In genomic region chr2:113757525-113758310, GRCm38 (mm10) we compare ENCODE assay signal across 9 mouse cellular contexts. TPM values are rescaled to one million over a fixed set of nuclear protein-coding genes. Genes with fewer than 3 reads are reported as not detected.
DNase-seq lines count a peak whose midpoint lies in the region; ATAC-seq and TF ChIP-seq lines count a peak whose summit lies in the region.
"Had no signal": no experiment of that assay in that cellular context is flagged by ENCODE, and none has a peak within 500 bp of the region (broad histone marks: within the 10 kb centered on the region; RNA-seq: fewer than 3 reads in every experiment).

No protein-coding gene starts in this region.

- H3K36me3 ChIP-seq in heart, postnatal 0 days (replicated peaks; ENCODE audit: control insufficient read depth, insufficient read depth, low read length) = no peaks in the 10 kb centered on the region
- H3K36me3 ChIP-seq in limb, embryonic 12.5 days = no peaks in the 10 kb centered on the region

- H3K4me3 ChIP-seq in cortical plate, adult 2 months (ENCODE audit: insufficient read depth, low read length) = peak overlapping the region; percentile 40
- H3K4me3 ChIP-seq in heart, postnatal 0 days (ENCODE audit: low read depth, low read length) = peak overlapping the region; percentile 42
- peak overlapping the region; percentile 59 for H3K4me3 ChIP-seq in limb, embryonic 12.5 days (replicated peaks)
- peak overlapping the region; percentile 47 for H3K4me3 ChIP-seq in olfactory bulb, adult 2 months (ENCODE audit: insufficient read depth, low read depth, low read length)

- H3K4me1 ChIP-seq in cortical plate, adult 2 months (ENCODE audit: control insufficient read depth, insufficient read depth, low read length) = no peaks in the 10 kb centered on the region
- H3K4me1 ChIP-seq in heart, postnatal 0 days (ENCODE audit: control insufficient read depth, insufficient read depth) = peaks cover 13% of the 10 kb centered on the region; the same call in 1 of the 2 replicates
- peaks cover 21% of the 10 kb centered on the region; the same call in 1 of the 2 replicates for H3K4me1 ChIP-seq in limb, embryonic 12.5 days (replicated peaks)
- H3K4me1 ChIP-seq in olfactory bulb, adult 2 months (ENCODE audit: control insufficient read depth, insufficient read depth, low read length) = peaks cover 17% of the 10 kb centered on the region

- H3K27me3 ChIP-seq in heart, postnatal 0 days (ENCODE audit: control insufficient read depth, insufficient read depth, low read length) = peaks cover 60% of the 10 kb centered on the region
- H3K27me3 ChIP-seq in limb, embryonic 12.5 days = peaks cover 58% of the 10 kb centered on the region

- no peak overlapping the region for H3K27ac ChIP-seq in cortical plate, adult 2 months (ENCODE audit: insufficient read depth, low read length)
- no peak overlapping the region for H3K27ac ChIP-seq in heart, postnatal 0 days (ENCODE audit: low read depth)
- 0 out of 2 replicates have a peak overlapping the region, but pooled peaks have one; percentile 17 for H3K27ac ChIP-seq in limb, embryonic 12.5 days
- no peak overlapping the region for H3K27ac ChIP-seq in olfactory bulb, adult 2 months (ENCODE audit: insufficient read depth, low read depth, low read length)
- H3K27ac ChIP-seq: macrophage had no signal

- TF ChIP-seq CTCF in cortical plate, adult 2 months (IDR thresholded peaks at IDR 0.05; ENCODE audit: extremely low read depth, insufficient read depth, low read length) = no peak
- TF ChIP-seq CTCF in heart, postnatal 0 days (IDR thresholded peaks at IDR 0.05; ENCODE audit: low read depth) = no peak
- no peak for TF ChIP-seq CTCF in olfactory bulb, adult 2 months (IDR thresholded peaks at IDR 0.05; ENCODE audit: insufficient read depth, low read depth, low read length)

- WGBS in heart, postnatal 0 days = under 1% methylated on average over 47 of the region's 47 CpGs
- WGBS in limb, embryonic 12.5 days = under 1% methylated on average over 47 of the region's 47 CpGs
- under 1% methylated on average over 47 of the region's 47 CpGs for WGBS in olfactory bulb, adult 2 months

- no peak for TF ChIP-seq POLR2A in cortical plate, adult 2 months (IDR thresholded peaks at IDR 0.05; ENCODE audit: extremely low read depth, insufficient read depth, low read length)
- TF ChIP-seq POLR2A in olfactory bulb, adult 2 months (IDR thresholded peaks at IDR 0.05; ENCODE audit: insufficient read depth, low read depth, low read length) = no peak

- no peaks in the 10 kb centered on the region for H3K9me3 ChIP-seq in heart, postnatal 0 days (replicated peaks; ENCODE audit: control insufficient read depth, low read length)
- no peaks in the 10 kb centered on the region for H3K9me3 ChIP-seq in limb, embryonic 12.5 days

- peak; percentile 17; the same call in 1 of the 2 replicates for ATAC-seq in heart, postnatal 0 days (ENCODE audit: insufficient read depth, low read depth)
- ATAC-seq in limb, embryonic 12.5 days (ENCODE audit: insufficient number of reproducible peaks, insufficient read depth, low FRiP score, low TSS enrichment, low read depth) = peak; percentile 30

- no peak for TF ChIP-seq EP300 in heart, postnatal 0 days (IDR thresholded peaks at IDR 0.05; ENCODE audit: low read depth)

- H3K4me2 ChIP-seq in heart, postnatal 0 days (ENCODE audit: low read depth, low read length) = peak overlapping the region; percentile 67
- H3K4me2 ChIP-seq in limb, embryonic 12.5 days = peak overlapping the region; percentile 97

- H3K9ac ChIP-seq in heart, postnatal 0 days (replicated peaks; ENCODE audit: low read depth, low read length) = no peak overlapping the region
- peak overlapping the region; percentile 60 for H3K9ac ChIP-seq in limb, embryonic 12.5 days (replicated peaks)

- DNase-seq in layer of hippocampus, adult 11-12 months (ENCODE audit: low spot score) = peak; percentile 27
- DNase-seq in layer of hippocampus, adult 8-10 months (ENCODE audit: low spot score in 2 of 2) = no peak
- DNase-seq in heart, postnatal 0 days (ENCODE audit: low spot score) = no peak
- no peak for DNase-seq in spleen, postnatal 14 days (ENCODE audit: low spot score in 2 of 2)
- DNase-seq in T-cell, adult 2 months (ENCODE audit: low spot score) = no peak

RNA-seq across cellular contexts. Expression of gene Grem1, which starts 0.7 kb away (rescaled TPM):
- total RNA-seq in layer of hippocampus, adult 8-10 months (2022) = 1 to 10 TPM; 3.2 to 7.3 (median 4.8) TPM
- 0.94 and 1.3 TPM in 2 replicates for polyA plus RNA-seq in cortical plate, adult 2 months (2012; rRNA removed)
- 0.35 TPM in 1 of 2 replicates, not detected in the other for total RNA-seq in heart, postnatal 0 days (2014; rRNA removed; ENCODE audit: low replicate concordance)
- polyA plus RNA-seq in heart, postnatal 0 days (2015; fragmentation: Nextera tagmentation; extraction: Ambion mirVana) = not detected in 2 replicates
- polyA plus RNA-seq in limb, embryonic 12.5 days (2016; fragmentation: Nextera tagmentation; extraction: Ambion mirVana) = 3.1 and 3.8 TPM in 2 replicates
- polyA plus RNA-seq in olfactory bulb, adult 2 months (2012; ENCODE audit: insufficient read depth, insufficient read length, low replicate concordance, missing spikeins) = not detected in 2 replicates
